Mouse (Mus musculus) bone marrow macrophage, adult 2 months (primary cell): ENCODE data around the gene Rapgef5.

Experiments used
- CTCF ChIP-seq: IDR thresholded peaks from 2 replicates; pipeline ENCODE4 v1.5.1; 2012; ENCODE audit warnings: low read depth, mild to moderate bottlenecking, low read length, moderate library complexity
- POLR2A ChIP-seq: IDR thresholded peaks from 2 replicates; pipeline ENCODE4 v1.6.1; 2012; ENCODE audit warnings: mild to moderate bottlenecking, low read depth, low read length, borderline replicate concordance

DNA sequence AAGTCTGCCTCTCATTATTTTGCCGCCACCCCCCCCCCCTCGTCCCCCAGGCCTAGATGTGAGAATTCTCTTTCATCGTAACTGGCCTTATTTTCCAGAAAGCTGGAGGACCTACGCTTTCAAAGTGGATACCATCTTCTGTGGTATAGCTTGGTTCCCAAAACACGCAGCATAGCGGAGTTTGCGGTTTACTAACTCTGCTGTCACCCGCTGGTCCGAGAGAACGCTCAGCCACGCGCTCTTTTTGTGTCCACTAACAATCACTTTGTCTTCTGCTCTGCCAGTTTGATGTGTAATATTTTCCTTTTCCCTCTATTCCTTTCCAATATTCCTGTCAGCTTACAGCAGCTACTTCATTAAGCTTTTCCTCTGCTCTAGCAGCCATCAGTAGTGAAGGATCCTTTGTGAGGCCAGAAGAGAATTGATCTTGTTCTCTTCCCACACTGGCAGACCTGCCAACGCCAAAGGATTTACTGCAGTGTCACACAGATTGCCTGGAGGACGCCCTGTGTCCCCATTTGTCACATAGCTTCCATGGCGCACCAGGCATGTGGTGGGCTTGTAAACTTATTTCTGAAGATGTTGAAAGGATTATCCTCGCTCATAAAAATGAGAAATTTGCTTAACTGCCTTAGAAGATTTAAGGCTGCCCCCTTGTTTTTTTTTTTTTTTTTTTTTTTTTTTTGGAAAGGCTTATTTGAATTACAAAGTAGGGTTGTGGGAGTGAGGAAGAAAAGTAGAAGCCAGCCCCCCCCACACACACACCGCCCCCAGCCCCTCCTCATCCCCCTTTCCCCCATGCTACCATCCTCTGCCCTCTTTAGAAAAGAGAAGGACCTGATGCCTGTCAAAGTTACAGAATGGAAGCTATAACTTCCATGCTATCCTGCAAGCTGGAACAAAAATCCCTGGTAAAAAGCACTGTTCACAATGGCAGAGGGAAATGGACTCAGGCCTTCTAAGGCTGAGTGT, 292.4 kb downstream of the Rapgef5 start:
- TF ChIP-seq CTCF = no peak
- no peak for TF ChIP-seq POLR2A
